Mouse (Mus musculus) CH12F3 (cell line): ENCODE measurements around the gene Ube2r2.

ENCODE experiments used
- in situ Hi-C: fragments of 300-500 bp; cut with MboI; formaldehyde crosslinking; loops from 2 replicates; pipeline ENCODE4 v1.14.3; 2020; ENCODE audit warnings: low sequenced_read_pairs

The Ube2r2 gene

DNA sequence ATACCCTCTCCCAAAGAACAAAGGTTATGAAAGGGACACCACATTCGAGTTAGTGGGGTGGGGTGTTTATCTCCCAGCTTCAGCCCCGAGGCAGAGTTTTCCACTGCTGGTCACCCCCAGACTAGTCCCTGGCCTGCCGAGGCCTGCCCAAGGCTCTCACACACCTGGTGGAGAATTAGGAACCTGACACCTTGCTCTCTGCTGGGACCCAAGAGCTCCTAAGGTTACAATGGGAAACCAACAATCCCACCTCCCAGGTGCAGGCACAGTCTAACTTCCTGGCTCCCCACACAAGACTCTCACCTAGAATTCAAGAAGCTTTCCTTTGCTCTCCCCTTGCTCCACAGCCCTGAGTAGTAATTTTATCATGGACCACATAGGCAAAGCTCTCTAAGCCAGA lies 18.7 kb upstream of the Ube2r2 start:
- in situ Hi-C loops, result loop anchor here (5.0 kb wide), 1 partner anchor 65 kb away; no protein-coding TSS in a partner anchor

DNA sequence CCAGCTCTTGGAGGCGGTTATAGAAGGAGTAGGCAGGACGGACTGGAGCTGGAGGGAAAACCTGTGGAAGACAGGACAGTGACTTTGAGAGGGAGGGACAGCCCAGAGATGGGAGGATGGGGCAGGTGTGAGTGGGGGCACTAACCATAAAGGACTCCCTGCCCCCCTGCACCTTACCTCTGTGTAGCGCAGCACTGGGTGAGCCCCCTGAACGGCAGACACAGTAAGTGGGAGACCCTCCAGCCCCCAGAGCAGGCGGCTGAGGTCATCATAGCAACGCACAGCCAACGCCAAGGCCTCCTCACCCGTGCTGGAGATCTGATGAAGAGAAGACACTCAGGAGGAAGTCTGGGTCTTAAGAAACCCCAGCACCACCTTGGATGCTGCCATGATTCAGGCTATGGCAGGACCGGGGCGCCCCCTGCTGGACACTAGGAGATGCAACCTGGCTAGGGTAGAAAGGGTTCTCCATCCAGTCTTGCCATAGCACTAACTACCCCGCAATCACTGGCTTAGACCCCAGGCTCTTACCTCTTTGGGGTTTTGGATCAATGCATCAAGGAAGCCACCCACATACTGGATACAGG lies 16.7 kb upstream of the Ube2r2 start:
- in situ Hi-C loops, result loop anchor here (5.0 kb wide), 1 partner anchor 66 kb away; no protein-coding TSS in a partner anchor

DNA sequence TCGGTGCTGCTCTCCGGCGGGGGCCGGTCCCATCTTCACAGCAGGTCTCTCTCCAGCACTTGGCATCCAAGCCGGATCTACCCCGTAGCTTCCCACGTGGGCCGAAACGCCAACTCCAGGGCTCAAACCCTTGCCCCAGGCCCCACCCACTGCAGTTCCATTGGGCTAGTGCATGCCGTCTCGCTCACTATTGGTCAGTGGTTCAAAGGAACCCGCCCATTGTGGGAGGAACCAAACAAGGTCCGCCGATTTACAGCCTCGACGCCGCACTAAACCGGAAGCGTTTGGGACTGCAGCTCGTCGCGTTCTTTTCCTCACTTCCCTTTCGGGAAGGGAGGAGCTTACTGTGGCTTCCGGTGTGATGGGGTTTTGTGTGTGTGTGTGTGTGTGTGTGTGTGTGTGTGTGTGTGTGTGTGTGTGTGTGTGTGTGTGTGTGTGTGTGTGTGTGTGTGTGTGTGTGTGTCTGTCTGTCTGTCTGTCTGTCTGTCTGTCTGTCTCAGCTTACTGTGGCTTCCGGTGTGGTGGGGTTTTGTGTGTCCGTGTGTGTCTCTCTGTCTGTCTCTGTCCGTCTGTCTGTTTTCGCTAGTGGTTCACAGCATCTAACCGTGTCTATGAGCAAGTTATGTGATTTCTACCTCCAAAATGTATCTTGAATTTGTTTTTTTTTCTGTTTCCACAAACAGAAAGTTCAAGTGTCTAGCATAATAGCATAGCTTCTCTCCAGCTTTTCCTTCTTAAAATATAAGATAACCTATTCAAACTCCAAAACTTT lies 11.2 kb upstream of the Ube2r2 start, which contains the start of gene Nol6:
Nol6 (minus strand) TSS at position 276 of the 772 bp plus-strand sequence.
- in situ Hi-C loops, result no loop called here

DNA sequence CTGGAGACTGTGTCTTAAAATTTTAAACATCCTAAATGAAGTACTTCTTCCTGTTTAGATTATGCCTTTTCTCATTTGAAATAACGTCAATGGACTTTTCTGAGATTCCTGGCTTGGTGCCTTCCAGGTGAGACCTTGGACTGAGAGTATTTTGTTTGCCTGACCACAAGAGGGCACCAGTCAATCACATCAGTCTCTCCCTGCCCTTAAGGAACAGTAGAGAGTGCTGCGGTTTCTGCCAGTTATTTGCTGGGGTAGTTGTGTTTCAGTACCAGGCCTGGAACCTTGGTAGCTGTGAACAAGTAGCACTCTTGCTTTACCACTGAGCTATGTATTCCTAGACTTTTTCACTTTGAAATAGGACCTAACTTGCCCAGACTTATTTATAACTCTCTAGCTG lies 6.1 kb upstream of the Ube2r2 start:
- in situ Hi-C loops, result no loop called here

DNA sequence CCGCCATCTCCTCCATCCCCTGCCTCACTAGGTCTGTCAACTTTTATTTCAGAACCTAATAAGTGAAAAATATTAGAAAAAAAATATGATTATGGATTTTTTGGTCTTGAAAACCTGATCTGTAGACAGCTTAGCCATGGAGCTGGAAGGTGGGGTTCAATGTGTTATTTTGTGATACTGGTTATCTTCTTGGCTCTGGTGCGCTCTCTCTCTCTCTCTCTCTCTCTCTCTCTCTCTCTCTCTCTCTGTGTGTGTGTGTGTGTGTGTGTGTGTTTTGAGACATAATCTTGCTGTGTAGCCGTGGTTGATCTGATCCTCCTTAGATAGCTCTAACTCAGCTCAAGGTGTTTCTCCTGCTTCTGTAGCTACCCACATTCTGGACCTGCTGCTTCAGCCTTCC lies 5.7 kb upstream of the Ube2r2 start:
- in situ Hi-C loops, result loop anchor here (5.0 kb wide), 1 partner anchor 37 kb away; no protein-coding TSS in a partner anchor

DNA sequence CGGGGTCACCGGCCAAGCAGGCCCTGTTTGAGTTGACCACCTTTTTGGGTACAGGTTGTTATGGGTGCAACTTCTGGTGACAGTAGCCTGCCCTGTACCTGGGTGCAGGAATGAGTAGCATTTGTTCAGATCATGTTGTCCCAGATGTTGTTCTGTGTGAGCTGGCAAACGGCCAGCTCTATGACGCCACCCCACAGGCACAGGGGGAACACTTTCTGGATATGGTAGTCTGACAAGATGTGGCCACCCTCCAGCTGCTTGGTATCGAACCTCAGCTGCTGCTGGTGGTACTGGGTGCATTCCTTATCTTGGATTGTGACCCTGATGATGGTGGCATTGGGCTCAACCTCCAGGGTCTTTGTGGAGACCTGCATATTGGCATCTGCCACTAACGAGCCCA lies 3.1 kb upstream of the Ube2r2 start:
- in situ Hi-C loops, result loop anchor here (5.0 kb wide), 1 partner anchor 35 kb away; no protein-coding TSS in a partner anchor

DNA sequence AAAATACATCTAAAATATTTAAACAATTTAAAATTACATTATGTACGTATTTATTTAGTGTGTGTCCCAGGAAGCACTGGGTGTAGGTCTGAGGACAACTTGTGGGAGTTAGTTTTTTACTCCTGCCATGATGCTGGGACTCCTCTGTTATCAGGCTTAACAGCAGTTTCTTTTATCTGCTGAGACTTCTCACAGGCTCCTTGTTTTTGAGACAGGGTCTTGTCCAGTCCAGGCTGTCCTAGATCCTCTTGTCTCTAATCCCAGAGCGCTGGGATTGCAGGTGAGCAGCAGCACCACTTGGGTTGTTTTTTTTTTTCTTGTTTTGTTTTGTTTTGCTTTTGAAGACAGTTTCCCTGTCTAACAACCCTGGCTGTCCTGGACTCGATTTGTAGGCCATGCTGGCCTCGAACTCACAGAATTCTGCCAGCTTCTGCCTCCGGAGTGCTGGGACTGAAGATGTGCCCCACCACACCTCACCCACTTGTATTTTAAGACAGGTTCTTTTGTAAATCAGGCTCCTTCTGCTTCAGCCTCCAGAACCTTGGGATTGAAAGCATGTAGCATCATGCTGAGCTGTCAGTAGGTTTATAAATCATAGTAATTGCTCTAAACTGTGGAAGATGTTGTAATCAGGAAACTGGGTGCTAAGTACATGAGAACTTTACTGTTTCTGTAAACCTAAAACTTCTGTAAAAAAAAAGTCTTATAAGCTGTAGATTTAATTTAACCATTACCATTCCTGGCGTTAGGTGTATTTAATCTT lies 1.8 kb upstream of the Ube2r2 start:
- in situ Hi-C loops, result loop anchor here (5.0 kb wide), 1 partner anchor 34 kb away; no protein-coding TSS in a partner anchor

DNA sequence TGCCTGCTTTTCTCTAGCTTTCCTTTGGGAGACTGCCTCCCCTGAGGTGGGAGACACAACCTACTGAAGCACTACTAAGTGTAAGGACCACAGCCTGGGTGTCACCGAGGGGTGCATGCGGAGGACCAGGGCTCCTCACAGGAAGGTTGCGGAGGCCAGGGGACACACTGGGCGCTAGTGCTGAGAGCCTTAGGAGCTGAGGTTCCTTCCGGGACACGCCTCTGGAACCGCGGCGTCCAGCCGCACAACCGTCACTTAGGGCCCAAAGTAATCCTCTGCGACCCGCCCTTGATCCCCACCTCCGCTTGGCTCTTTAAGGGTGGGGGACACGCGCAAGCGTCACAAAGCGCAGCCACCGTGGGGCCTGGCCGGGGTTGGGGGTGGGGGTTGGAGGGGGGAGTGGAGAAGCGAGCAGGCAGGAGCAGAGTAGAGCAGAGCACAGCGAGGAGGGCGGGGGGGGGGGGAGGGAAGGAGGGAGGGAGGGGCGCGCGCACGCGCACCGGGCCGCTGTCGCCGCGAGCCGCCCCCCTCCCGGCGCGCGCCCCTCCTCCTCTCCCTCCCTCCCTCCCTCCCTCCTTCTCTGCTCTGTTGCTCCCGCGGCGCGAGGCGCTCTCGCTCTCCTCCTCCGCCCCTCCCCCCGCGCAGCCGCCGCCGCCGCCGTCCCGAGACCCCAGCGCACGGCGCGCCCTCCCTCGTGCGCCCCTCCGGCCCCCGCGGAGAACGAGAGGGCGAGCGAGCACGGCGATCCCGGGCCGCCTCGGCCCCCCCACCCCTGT lies 420 bp upstream of the Ube2r2 start:
- in situ Hi-C loops, result loop anchor here (5.0 kb wide), 1 partner anchor 32 kb away; no protein-coding TSS in a partner anchor

DNA sequence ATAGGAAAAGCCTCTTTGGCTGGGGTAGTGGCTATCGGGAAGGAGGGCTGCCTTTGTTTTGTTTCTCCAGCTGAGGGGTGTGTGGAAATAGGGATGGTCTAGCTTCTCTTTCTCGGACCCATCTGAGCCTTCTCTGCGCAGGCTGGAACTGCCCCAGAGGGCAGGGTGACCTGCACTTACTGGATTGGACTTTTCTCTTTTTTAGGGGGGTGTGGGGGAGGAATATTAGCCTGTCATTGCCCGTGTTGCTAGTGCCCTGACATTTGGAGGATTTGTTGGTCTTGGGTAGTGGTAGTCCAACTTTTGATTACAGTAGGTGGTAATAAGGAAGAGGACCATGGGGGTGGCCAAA lies 887 bp downstream of the Ube2r2 start:
- in situ Hi-C loops, result no loop called here

DNA sequence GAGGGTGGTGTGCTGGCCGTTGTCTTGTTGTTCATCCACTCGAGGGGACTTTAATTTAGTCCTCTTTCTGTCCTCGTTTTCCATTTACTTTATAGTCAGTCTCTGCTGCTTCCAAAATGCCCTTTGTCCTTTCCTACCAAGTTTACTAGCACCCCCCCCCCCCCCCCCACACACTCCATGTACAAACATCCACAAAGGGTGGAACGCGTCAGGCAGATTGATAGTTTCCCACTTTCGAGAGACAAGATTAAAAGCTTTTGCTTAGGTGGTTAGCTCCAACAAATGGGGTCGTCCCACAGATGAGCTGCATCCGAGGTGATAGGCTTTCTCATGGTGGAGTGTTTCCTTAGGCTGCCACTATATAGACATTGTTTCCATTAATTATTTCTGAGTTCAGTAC lies 1.3 kb downstream of the Ube2r2 start:
- in situ Hi-C loops, result no loop called here

DNA sequence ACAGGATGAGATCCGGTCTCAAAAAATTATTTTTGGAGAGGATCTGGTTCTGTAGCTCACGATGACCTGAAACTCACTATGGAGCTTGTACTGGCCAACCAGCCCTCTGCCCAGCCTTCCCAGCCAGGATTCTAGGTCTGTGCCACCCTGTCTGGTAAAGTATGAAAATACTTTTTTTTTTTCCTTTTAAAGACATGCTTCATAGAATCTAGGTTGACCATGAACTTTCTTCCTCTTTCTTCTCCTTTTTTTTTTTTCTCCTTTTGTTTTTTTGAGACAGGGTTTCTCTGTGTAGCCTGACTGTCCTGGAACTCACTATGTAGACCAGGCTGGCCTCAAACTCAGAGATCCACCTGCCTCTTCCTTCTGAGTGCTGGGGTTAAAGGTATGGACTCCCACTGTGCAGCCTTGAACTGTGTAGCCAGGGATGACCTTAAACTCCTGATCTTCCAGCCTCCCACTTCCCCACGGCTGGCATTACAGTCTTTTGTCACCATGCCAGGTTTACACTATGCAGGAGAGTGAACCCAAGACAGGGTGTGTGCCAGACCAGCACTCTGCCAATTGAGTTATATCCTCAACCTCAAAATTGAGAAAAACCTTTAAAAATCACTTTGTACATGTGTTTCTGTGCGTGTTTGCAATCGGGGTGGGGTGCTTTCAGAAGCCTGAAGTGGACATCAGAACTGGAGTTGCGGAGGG lies 4.8 kb downstream of the Ube2r2 start:
- in situ Hi-C loops, result no loop called here

DNA sequence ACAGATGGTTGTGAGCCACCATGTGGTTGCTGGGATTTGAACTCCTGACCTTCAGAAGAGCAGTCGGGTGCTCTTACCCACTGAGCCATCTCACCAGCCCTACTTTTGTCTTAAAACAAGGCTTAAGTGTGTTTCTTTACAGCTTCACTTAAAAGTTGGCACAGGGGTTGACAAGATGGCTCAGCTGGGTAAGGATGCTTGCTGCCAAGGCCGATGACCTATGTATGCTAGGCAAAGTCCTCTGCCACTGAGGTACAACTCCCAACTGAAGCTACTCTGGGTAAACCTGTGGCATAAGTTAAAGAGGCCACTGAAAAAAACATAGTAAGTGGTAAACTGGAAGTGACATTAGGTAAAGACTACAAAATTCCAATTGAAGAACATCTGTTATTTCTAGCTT lies 7.1 kb downstream of the Ube2r2 start:
- in situ Hi-C loops, result no loop called here

DNA sequence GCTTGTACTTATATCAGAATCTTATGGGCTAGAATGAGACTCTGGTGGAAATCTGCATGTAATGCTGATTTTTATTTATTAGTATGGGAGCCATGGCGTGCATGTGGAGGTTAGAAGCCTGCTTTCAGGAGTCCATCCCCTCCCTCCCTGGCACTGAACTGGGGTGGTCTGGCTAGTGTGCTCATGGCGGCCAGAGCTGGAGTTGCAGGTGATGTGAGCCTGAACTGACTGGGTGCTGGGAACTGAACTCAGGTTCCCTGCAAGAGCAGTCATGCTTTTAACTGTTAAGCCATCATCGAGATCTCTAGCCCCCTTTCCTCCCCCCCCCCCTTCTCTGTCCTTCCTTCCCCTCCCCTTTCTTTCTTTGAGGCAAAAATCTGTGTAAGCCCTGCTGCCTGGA lies 14.3 kb downstream of the Ube2r2 start:
- in situ Hi-C loops, result no loop called here

DNA sequence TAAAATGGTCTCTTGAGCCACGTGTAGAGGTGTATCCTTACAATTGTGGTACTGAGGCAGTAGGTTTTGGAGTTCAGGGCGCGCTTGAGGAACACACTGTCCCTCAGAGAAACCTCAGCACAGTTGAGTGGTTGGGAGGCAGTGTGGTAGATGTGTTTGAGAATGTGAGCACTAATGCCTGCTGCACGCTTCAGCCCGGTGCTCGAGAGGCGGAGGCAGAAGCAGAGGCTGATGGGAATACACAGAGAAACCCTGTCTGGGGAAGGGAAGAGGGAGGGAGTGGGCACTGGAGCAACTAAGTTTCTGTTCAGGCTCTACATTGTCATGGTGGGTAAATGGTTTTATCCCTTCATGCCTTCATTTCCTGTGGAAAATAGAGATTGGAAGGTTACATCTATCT lies 15.6 kb downstream of the Ube2r2 start:
- in situ Hi-C loops, result no loop called here

DNA sequence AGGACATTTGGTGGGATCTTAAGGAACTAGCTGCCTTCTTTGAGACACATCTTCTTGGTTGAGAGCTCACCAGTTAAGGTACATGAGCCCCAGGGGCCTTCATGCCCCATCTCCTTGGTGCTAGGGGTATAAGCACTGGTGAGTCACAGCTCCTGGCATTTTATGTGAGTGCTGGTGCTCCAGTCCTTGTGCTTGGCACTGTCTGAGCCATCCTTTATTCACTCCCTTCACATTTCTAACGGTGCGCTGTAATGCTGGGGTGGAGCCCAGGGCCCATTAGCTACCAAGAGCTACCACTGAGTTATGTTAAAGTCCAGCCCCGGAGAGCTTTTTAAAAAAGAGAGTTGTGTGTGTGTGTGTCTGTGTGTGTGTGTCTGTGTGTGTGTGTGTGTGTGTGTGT lies 17.6 kb downstream of the Ube2r2 start:
- in situ Hi-C loops, result no loop called here

DNA sequence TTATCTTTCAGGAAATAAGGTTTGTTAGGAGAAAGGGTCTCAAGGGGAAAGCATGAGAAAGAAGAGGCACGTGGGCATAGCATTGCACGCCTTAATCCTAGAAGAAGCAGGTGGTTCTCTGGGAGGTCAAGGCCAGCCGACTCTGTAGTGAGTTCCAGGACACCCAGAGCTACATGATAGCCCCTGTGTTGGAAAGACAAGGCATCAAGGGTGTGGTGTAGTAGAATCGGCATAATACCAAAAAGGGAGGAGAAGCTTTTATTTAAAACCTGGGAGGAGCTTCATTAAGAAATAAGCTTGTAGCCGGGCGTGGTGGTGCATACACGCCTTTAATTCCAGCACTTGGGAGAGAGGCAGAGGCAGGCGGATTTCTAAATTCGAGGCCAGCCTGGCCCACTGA lies 21.4 kb downstream of the Ube2r2 start:
- in situ Hi-C loops, result no loop called here

DNA sequence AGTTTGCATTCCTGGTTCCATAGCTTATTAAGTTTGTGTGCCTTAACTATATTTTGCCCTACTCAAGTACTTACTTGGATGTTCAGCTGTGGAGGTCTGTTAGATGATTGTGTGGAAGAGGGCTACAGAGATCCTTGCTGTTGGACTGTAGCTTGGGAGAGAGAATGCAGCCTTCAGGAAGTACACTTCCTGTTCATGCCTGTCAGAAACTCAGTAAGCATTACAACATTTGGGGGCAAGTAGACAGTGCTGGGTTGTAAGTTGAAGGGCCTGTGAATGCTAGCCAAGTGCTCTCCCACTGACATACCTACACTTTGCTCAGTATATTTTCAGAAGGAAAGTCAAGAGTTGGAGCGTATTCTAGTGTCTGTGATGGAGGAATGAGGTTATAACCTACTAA lies 22.7 kb downstream of the Ube2r2 start:
- in situ Hi-C loops, result no loop called here

DNA sequence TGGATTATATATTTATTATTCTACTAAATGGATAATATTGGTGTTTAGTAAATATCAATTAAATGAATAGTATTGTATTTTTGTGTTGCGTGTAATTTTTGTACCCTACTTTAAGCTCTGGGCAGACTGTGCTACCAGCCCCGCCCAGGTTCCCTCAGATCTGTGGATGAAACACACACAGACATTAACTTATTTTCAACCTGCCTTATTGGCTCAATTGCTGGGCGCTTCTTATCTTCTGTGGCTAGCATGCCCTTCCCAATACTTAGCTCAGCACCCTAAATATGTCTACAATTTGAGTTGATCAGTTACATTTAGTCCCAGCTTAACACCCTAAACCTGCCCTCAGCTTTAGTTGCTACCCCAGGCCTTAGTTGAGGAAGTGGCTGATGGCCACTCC lies 25.7 kb downstream of the Ube2r2 start:
- in situ Hi-C loops, result no loop called here

DNA sequence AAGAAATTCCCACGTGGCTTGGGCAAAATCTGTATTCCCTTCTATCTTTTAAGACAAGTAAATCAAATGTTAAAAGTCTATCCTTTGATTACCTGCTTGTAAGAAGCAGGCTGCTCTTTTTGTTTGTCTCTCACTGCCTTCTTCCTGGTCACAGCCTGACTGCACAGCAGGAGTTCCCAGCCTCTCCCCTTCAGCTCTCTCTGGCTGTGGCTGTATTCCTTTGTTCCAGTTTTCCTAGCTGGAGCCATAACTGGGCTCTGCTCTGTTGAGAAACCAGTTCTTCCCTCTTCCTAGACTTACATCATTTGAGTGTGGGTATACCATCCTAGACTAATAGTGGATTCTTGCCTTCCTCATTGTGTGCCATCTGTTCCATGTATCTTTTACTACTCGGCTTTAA lies 29.4 kb downstream of the Ube2r2 start:
- in situ Hi-C loops, result loop anchor here (5.0 kb wide), 1 partner anchor 33 kb away; no protein-coding TSS in a partner anchor
